Mouse (Mus musculus): ENCODE data around the gene Wdr47. TPM values are rescaled to one million over a fixed set of nuclear protein-coding genes. Genes with fewer than 3 reads are reported as not detected.

Wdr47 gene
- polyA plus RNA-seq, 1 experiment from 2014 or later = 114 TPM

GRCm38 (mm10) chr3:108689446-108689845, 98.4 kb downstream of the Wdr47 start:
- no peak for ATAC-seq (replicated peaks)
- Histone ChIP-seq H3K36me3 (replicated peaks) (0 out of 2 replicates have a peak, but pooled peaks cover 2% of the 10 kb centered on the region), H3K4me2 (no peak overlapping the region), H3K27me3 (replicated peaks) (no peaks in the 10 kb centered on the region), H3K4me3 (no peak overlapping the region), H3K4me1 (no peaks in the 10 kb centered on the region), H3K9me3 (no peaks in the 10 kb centered on the region), H3K9ac (no peak overlapping the region), H3K27ac (no peak overlapping the region)
- WGBS = 77% methylated on average over 8 of the region's 8 CpGs

GRCm38 (mm10) chr3:108689979-108690378, 98.9 kb downstream of the Wdr47 start:
- 0 out of 2 replicates have a peak, but pooled peaks cover 2% of the 10 kb centered on the region for H3K36me3 ChIP-seq (replicated peaks)
- ATAC-seq (replicated peaks) = no peak
- no peaks in the 10 kb centered on the region for H3K9me3 ChIP-seq
- H3K9ac ChIP-seq = no peak overlapping the region
- no peaks in the 10 kb centered on the region for H3K27me3 ChIP-seq (replicated peaks)
- no peak overlapping the region for H3K4me2 ChIP-seq
- no peaks in the 10 kb centered on the region for H3K4me1 ChIP-seq
- 72% methylated on average over 4 of the region's 4 CpGs for WGBS
- no peak overlapping the region for H3K4me3 ChIP-seq
- H3K27ac ChIP-seq = no peak overlapping the region

GRCm38 (mm10) chr3:108694321-108694720, 103.2 kb downstream of the Wdr47 start:
- Histone ChIP-seq H3K27me3 (replicated peaks) (no peaks in the 10 kb centered on the region), H3K4me2 (no peak overlapping the region), H3K9me3 (no peaks in the 10 kb centered on the region), H3K4me3 (no peak overlapping the region), H3K27ac (no peak overlapping the region), H3K4me1 (no peaks in the 10 kb centered on the region), H3K36me3 (replicated peaks) (no peaks in the 10 kb centered on the region), H3K9ac (no peak overlapping the region)
- WGBS = 90% methylated on average over 9 of the region's 9 CpGs
- ATAC-seq (replicated peaks) = no peak

Small RNAs within 50 kb of the gene (microRNA-seq; reads per million reads assigned to microRNA genes)
- not detected for gene Gm22860

Other genes with a start within 250 kb of the Wdr47 start
- not detected in 2 replicates for gene Mybphl, start 226.4 kb upstream of the Wdr47 start, polyA plus RNA-seq (2015; fragmentation: Nextera tagmentation; extraction: Ambion mirVana)
- gene Psrc1, start 207.4 kb upstream of the Wdr47 start, polyA plus RNA-seq (2015; fragmentation: Nextera tagmentation; extraction: Ambion mirVana) = 7.7 and 8.8 TPM in 2 replicates
- gene Celsr2, start 175.7 kb upstream of the Wdr47 start, polyA plus RNA-seq (2015; fragmentation: Nextera tagmentation; extraction: Ambion mirVana) = 38.5 and 43.3 TPM in 2 replicates
- 209 and 212 TPM in 2 replicates for gene Sars, start 146.1 kb upstream of the Wdr47 start, polyA plus RNA-seq (2015; fragmentation: Nextera tagmentation; extraction: Ambion mirVana)
- gene 1700013F07Rik, start 57.1 kb upstream of the Wdr47 start, polyA plus RNA-seq (2015; fragmentation: Nextera tagmentation; extraction: Ambion mirVana) = 2.8 and 3.5 TPM in 2 replicates
- 18.9 and 19.4 TPM in 2 replicates for gene 5330417C22Rik, start 54.7 kb upstream of the Wdr47 start, polyA plus RNA-seq (2015; fragmentation: Nextera tagmentation; extraction: Ambion mirVana)
- gene Tmem167b, start 28.8 kb upstream of the Wdr47 start, polyA plus RNA-seq (2015; fragmentation: Nextera tagmentation; extraction: Ambion mirVana) = 56.1 TPM in 2 replicates
- 53.8 and 54.6 TPM in 2 replicates for gene Taf13, start 19.6 kb upstream of the Wdr47 start, polyA plus RNA-seq (2015; fragmentation: Nextera tagmentation; extraction: Ambion mirVana)
- gene Clcc1, start 62.6 kb downstream of the Wdr47 start, polyA plus RNA-seq (2015; fragmentation: Nextera tagmentation; extraction: Ambion mirVana) = 39.6 and 48.3 TPM in 2 replicates
- 16.1 and 20.1 TPM in 2 replicates for gene Gpsm2, start 131.0 kb downstream of the Wdr47 start, polyA plus RNA-seq (2015; fragmentation: Nextera tagmentation; extraction: Ambion mirVana)
- not detected in 2 replicates for gene Aknad1, start 148.4 kb downstream of the Wdr47 start, polyA plus RNA-seq (2015; fragmentation: Nextera tagmentation; extraction: Ambion mirVana)
- 14.0 and 14.1 TPM in 2 replicates for gene Stxbp3, start 249.2 kb downstream of the Wdr47 start, polyA plus RNA-seq (2015; fragmentation: Nextera tagmentation; extraction: Ambion mirVana)

Measured in midbrain, embryonic 15.5 days (tissue).